Mouse (Mus musculus): Measurements from ENCODE around the gene Caly.

DNA sequence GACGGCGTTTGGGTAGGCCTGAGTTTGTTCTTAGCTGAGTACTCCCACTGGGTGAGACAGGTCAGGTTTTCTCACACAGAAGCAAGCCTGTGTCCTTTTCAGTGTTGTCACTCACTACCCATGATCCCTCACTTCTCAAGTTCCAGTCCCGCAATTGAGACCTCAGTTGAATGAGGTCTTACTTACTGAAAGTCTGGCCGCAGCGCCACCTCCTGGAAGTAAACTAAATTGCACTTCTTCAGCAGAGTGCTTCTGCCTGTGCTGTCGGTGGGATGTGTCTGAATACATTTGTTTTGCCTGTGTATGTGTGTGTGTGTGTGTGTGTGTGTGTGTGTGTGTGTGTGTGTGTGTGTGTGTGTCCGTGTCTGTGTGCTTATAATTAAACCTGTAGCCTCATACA is 19.3 kb downstream of the Caly start:
- TF ChIP-seq CTCF (IDR thresholded peaks at IDR 0.05; ENCODE audit: control insufficient read depth, insufficient read depth, insufficient replicate concordance, low read depth, low read length) (peak; percentile 73; the same call in 1 of the 2 replicates), POLR2A (IDR thresholded peaks at IDR 0.05; ENCODE audit: control insufficient read depth, low read depth, low read length) (no peak)
